Mouse (Mus musculus): Measurements from ENCODE around the gene Oxsr1. TPM values are rescaled to one million over a fixed set of nuclear protein-coding genes. Genes with fewer than 3 reads are reported as not detected.

Gene Oxsr1
- polyA plus RNA-seq, 1 experiment from 2014 or later = 14.4 TPM

GRCm38 (mm10) chr9:119337842-119338241, 15.6 kb upstream of the Oxsr1 start:
- no peak for TF ChIP-seq CTCF (IDR thresholded peaks at IDR 0.05; ENCODE audit: low read depth)
- DNase-seq (no peak), ATAC-seq (ENCODE audit: insufficient read depth) (no peak)
- Histone ChIP-seq H3K27me3 (ENCODE audit: insufficient read depth, low read length) (no peaks in the 10 kb centered on the region), H3K9ac (no peak overlapping the region), H3K9me3 (ENCODE audit: low read depth, low read length) (no peaks in the 10 kb centered on the region), H3K4me1 (ENCODE audit: insufficient read depth) (peaks cover 7% of the 10 kb centered on the region), H3K27ac (ENCODE audit: low read depth) (no peak overlapping the region), H3K36me3 (ENCODE audit: insufficient read depth) (0 out of 2 replicates have a peak, but pooled peaks cover 9% of the 10 kb centered on the region), H3K4me3 (ENCODE audit: low read depth, low read length) (no peak overlapping the region), H3K4me2 (no peak overlapping the region)
- 91% methylated on average over 14 of the region's 14 CpGs for WGBS

- H3K4me3 ChIP-seq (ENCODE audit: low read depth, low read length) = no peak overlapping the region
These were observed 13.3 kb upstream of the Oxsr1 start for GRCm38 (mm10) chr9:119335571-119335970.

DNA sequence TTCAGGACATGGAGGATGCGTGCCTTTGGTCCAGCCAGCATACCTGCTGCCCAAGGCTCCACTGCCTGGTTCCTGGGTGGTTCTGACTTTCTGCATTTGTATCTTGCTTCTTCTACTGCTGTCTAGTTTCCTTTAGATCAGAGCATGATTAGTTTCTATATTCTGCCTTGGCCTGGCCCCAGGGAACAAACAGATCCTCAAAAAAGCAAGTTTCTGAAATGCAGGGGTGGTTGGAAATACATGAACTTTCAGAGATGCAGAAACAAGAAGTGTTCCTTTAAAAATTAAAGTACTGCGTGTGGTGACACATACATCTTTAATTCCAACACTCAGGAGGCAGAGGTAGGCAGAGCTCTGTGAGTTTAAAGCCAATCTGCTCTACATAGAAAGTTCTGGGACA, 12.6 kb upstream of the Oxsr1 start:
- 0 out of 2 replicates have a peak, but pooled peaks cover 9% of the 10 kb centered on the region for H3K36me3 ChIP-seq (ENCODE audit: insufficient read depth)
- H3K4me2 ChIP-seq = no peak overlapping the region
- no peak overlapping the region for H3K27ac ChIP-seq (ENCODE audit: low read depth)
- no peak for DNase-seq
- H3K4me3 ChIP-seq (ENCODE audit: low read depth, low read length) = no peak overlapping the region
- ATAC-seq (ENCODE audit: insufficient read depth) = no peak
- no peak for TF ChIP-seq CTCF (IDR thresholded peaks at IDR 0.05; ENCODE audit: low read depth)
- no peaks in the 10 kb centered on the region for H3K9me3 ChIP-seq (ENCODE audit: low read depth, low read length)
- H3K9ac ChIP-seq = no peak overlapping the region
- no peaks in the 10 kb centered on the region for H3K4me1 ChIP-seq (ENCODE audit: insufficient read depth)
- no peaks in the 10 kb centered on the region for H3K27me3 ChIP-seq (ENCODE audit: insufficient read depth, low read length)
- WGBS = 80% methylated on average over 2 of the region's 2 CpGs

More at GRCm38 (mm10) chr9:119335571-119335970, 13.3 kb upstream of the Oxsr1 start:
- no peaks in the 10 kb centered on the region for H3K4me1 ChIP-seq (ENCODE audit: insufficient read depth)
- ATAC-seq (ENCODE audit: insufficient read depth) = no peak
- H3K36me3 ChIP-seq (ENCODE audit: insufficient read depth) = 0 out of 2 replicates have a peak, but pooled peaks cover 9% of the 10 kb centered on the region
- DNase-seq = no peak
- H3K9me3 ChIP-seq (ENCODE audit: low read depth, low read length) = no peaks in the 10 kb centered on the region
- no peak for TF ChIP-seq CTCF (IDR thresholded peaks at IDR 0.05; ENCODE audit: low read depth)
- H3K4me2 ChIP-seq = no peak overlapping the region
- WGBS = 73% methylated on average over 4 of the region's 4 CpGs
- no peak overlapping the region for H3K9ac ChIP-seq
- H3K27me3 ChIP-seq (ENCODE audit: insufficient read depth, low read length) = no peaks in the 10 kb centered on the region
- H3K27ac ChIP-seq (ENCODE audit: low read depth) = no peak overlapping the region

- no peak overlapping the region for H3K9ac ChIP-seq
- no peaks in the 10 kb centered on the region for H3K9me3 ChIP-seq (ENCODE audit: low read depth, low read length)
- peak; percentile 77 for DNase-seq
- no peak for TF ChIP-seq CTCF (IDR thresholded peaks at IDR 0.05; ENCODE audit: low read depth)
- H3K4me1 ChIP-seq (ENCODE audit: insufficient read depth) = no peaks in the 10 kb centered on the region
- ATAC-seq (ENCODE audit: insufficient read depth) = peak; percentile 60; the same call in 1 of the 2 replicates
- H3K4me2 ChIP-seq = no peak overlapping the region
- WGBS = 39% methylated on average over 10 of the region's 10 CpGs
- H3K27ac ChIP-seq (ENCODE audit: low read depth) = no peak overlapping the region
- no peaks in the 10 kb centered on the region for H3K27me3 ChIP-seq (ENCODE audit: insufficient read depth, low read length)
- H3K36me3 ChIP-seq (ENCODE audit: insufficient read depth) = 0 out of 2 replicates have a peak, but pooled peaks cover 9% of the 10 kb centered on the region
- H3K4me3 ChIP-seq (ENCODE audit: low read depth, low read length) = no peak overlapping the region
These were observed 12.1 kb upstream of the Oxsr1 start for GRCm38 (mm10) chr9:119334324-119334723.

- Histone ChIP-seq H3K9ac (no peak overlapping the region), H3K4me3 (ENCODE audit: low read depth, low read length) (no peak overlapping the region), H3K9me3 (ENCODE audit: low read depth, low read length) (no peaks in the 10 kb centered on the region), H3K36me3 (ENCODE audit: insufficient read depth) (no peaks in the 10 kb centered on the region), H3K4me1 (ENCODE audit: insufficient read depth) (no peaks in the 10 kb centered on the region), H3K4me2 (no peak overlapping the region), H3K27ac (ENCODE audit: low read depth) (no peak overlapping the region), H3K27me3 (ENCODE audit: insufficient read depth, low read length) (no peaks in the 10 kb centered on the region)
- ATAC-seq (ENCODE audit: insufficient read depth) (no peak), DNase-seq (no peak)
- WGBS = 85% methylated on average over 15 of the region's 15 CpGs
- TF ChIP-seq CTCF (IDR thresholded peaks at IDR 0.05; ENCODE audit: low read depth) = no peak
These were observed 8.1 kb upstream of the Oxsr1 start for GRCm38 (mm10) chr9:119330186-119330963.

GRCm38 (mm10) chr9:119328488-119328887, 6.3 kb upstream of the Oxsr1 start:
- no peak for DNase-seq
- H3K4me3 ChIP-seq (ENCODE audit: low read depth, low read length) = no peak overlapping the region
- no peak for TF ChIP-seq CTCF (IDR thresholded peaks at IDR 0.05; ENCODE audit: low read depth)
- H3K27ac ChIP-seq (ENCODE audit: low read depth) = no peak overlapping the region
- ATAC-seq (ENCODE audit: insufficient read depth) = no peak
- H3K4me2 ChIP-seq = no peak overlapping the region
- no peak overlapping the region for H3K9ac ChIP-seq
- H3K9me3 ChIP-seq (ENCODE audit: low read depth, low read length) = no peaks in the 10 kb centered on the region
- no peaks in the 10 kb centered on the region for H3K4me1 ChIP-seq (ENCODE audit: insufficient read depth)
- no peaks in the 10 kb centered on the region for H3K27me3 ChIP-seq (ENCODE audit: insufficient read depth, low read length)
- 70% methylated on average over 3 of the region's 3 CpGs for WGBS
- no peaks in the 10 kb centered on the region for H3K36me3 ChIP-seq (ENCODE audit: insufficient read depth)

DNA sequence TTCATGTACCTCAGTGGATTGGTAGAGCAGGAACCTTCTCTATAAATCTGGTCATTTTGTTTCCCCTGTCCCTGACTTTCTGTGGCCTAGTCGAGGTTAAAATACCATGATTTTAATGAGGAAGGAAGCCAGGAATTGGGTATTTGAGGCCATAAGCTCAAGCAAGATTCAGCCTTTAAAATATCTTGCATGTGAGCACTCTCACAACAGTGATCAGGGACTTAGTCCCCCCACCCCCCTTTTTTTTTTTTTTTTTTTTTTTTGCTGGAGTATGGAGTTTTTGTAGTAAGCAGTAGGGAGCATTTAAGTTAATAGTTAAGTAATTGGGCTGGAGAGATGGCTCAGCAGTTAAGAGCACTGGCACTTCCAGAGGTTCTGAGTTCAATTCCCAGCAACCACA, 1.9 kb upstream of the Oxsr1 start:
- ATAC-seq (ENCODE audit: insufficient read depth) = no peak
- H3K9me3 ChIP-seq (ENCODE audit: low read depth, low read length) = no peaks in the 10 kb centered on the region

More for the DNA sequence above, 1.9 kb upstream of the Oxsr1 start:
- DNase-seq = no peak
- Histone ChIP-seq H3K27ac (ENCODE audit: low read depth) (no peak overlapping the region), H3K4me3 (ENCODE audit: low read depth, low read length) (no peak overlapping the region), H3K4me2 (no peak overlapping the region), H3K4me1 (ENCODE audit: insufficient read depth) (no peaks in the 10 kb centered on the region), H3K36me3 (ENCODE audit: insufficient read depth) (no peaks in the 10 kb centered on the region), H3K9ac (no peak overlapping the region), H3K27me3 (ENCODE audit: insufficient read depth, low read length) (no peaks in the 10 kb centered on the region)
- WGBS = 75% methylated on average over 1 of the region's 1 CpGs
- TF ChIP-seq CTCF (IDR thresholded peaks at IDR 0.05; ENCODE audit: low read depth) = no peak

Measured in lung, embryonic 14.5 days (tissue).